Mouse (Mus musculus) embryonic fibroblast, embryonic 13.5 days (primary cell): ENCODE measurements around the gene Trpm8.

Experiments used
- CTCF ChIP-seq: IDR thresholded peaks from 2 replicates; pipeline ENCODE4 v1.5.1; 2011; ENCODE audit warnings: mild to moderate bottlenecking, control low read depth, low read length, moderate library complexity, borderline replicate concordance; ENCODE audit not compliant: insufficient read depth
- POLR2A ChIP-seq: IDR thresholded peaks from 2 replicates; pipeline ENCODE4 v1.6.1; 2011; ENCODE audit warnings: low read depth, mild to moderate bottlenecking, control low read depth, low read length, moderate library complexity

- TF ChIP-seq POLR2A (no peak), CTCF (no peak)
Observed at GRCm38 (mm10) chr1:88232664-88233380, 44.6 kb upstream of the Trpm8 start.
